Mouse (Mus musculus) lung, postnatal 0 days (tissue): ENCODE measurements around the gene Mast4.

Experiments
- CTCF ChIP-seq: IDR thresholded peaks from 2 replicates; pipeline ENCODE4 v1.5.1; 2016; ENCODE audit warnings: antibody characterized with exemption, mild to moderate bottlenecking
- EP300 ChIP-seq: IDR thresholded peaks from 2 replicates; pipeline ENCODE4 v1.6.1; 2016; ENCODE audit warnings: antibody characterized with exemption, mild to moderate bottlenecking, control low read depth

- TF ChIP-seq CTCF (no peak), EP300 (no peak)
Measured at GRCm38 (mm10) chr13:103302508-103302907, 31.8 kb downstream of the Mast4 start.
